Mouse (Mus musculus) neural tube, embryonic 10.5 days (tissue): ENCODE measurements around the gene Eif5a2.

Source experiments
- DNase-seq: peaks from one replicate; pipeline ENCODE4 v3.0.0-alpha.2; 2017; ENCODE audit warnings: low spot score; ENCODE audit errors: extremely low spot score

The Eif5a2 gene

GRCm38 (mm10) chr3:28808039-28808643, 27.1 kb downstream of the Eif5a2 start:
- DNase-seq = no peak

GRCm38 (mm10) chr3:28811441-28811840, 30.4 kb downstream of the Eif5a2 start:
- no peak for DNase-seq

- DNase-seq = no peak
Measured at GRCm38 (mm10) chr3:28814361-28814760, 33.3 kb downstream of the Eif5a2 start.

GRCm38 (mm10) chr3:28816010-28816540, 35.0 kb downstream of the Eif5a2 start:
- no peak for DNase-seq

GRCm38 (mm10) chr3:28826272-28826671, 45.2 kb downstream of the Eif5a2 start:
- DNase-seq = no peak

GRCm38 (mm10) chr3:28827605-28828004, 46.5 kb downstream of the Eif5a2 start:
- DNase-seq = no peak

GRCm38 (mm10) chr3:28829454-28829853, 48.4 kb downstream of the Eif5a2 start:
- no peak for DNase-seq

GRCm38 (mm10) chr3:28836796-28837371, 55.8 kb downstream of the Eif5a2 start:
- DNase-seq = no peak

GRCm38 (mm10) chr3:28841886-28842649, 61.0 kb downstream of the Eif5a2 start:
- no peak for DNase-seq

GRCm38 (mm10) chr3:28843231-28843630, 62.2 kb downstream of the Eif5a2 start:
- DNase-seq = no peak

- DNase-seq = no peak
Measured at GRCm38 (mm10) chr3:28847115-28847514, 66.0 kb downstream of the Eif5a2 start.
